In the genomic region with DNA sequence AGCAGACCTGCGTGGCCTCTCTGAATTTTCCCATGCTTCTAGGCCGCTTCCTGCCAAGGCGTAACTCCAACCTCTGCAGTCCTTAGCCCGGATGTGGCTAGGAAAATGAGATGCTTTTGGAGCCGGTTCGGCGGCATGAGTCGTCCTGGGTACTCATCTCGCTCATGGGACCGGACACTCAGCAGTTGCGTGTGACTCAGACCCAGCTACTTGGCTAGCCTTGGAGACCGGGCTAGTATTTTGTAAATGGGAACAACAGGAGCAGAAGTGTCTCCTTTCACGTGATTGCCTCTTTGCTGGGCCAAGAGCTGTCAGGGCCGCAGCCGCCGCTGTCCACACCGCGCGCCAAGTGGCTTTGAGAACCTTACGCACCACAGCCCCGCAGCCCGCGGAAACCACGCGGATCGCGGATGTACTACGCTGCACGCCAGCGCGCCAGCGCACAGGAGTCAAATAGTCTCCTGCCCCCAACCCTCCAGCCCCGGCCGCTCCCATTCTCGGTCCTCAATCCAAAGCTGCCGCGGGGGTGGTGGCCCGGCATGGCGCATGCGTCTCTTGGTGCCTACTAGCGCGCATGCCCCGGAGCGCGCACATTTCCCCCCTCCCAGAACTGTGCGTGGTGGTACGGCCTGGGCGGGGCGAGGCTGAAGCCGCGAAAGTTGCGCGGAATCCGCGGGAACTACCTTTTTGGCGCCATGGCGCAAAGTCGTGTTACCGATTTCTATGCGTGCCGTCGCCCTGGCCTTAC, we compare ENCODE assay signal across 8 mouse cellular contexts. TPM values are rescaled to one million over a fixed set of nuclear protein-coding genes. Genes with fewer than 3 reads are reported as not detected.
DNase-seq lines count a peak whose midpoint lies in the region; ATAC-seq lines count a peak whose summit lies in the region.

A gene (plus strand): TSS at position 655 of the 748 bp plus-strand sequence.

- H3K36me3 ChIP-seq in hindbrain, embryonic 13.5 days, result peaks cover 28% of the 10 kb centered on the region

- H3K4me2 ChIP-seq in hindbrain, embryonic 13.5 days, result peak within 1 kb of the TSS; percentile 95

- H3K4me1 ChIP-seq in hindbrain, embryonic 13.5 days (replicated peaks), result peaks cover 28% of the 10 kb centered on the region

- ATAC-seq in hindbrain, embryonic 13.5 days (ENCODE audit: low FRiP score), result peak; percentile 96

- WGBS in hindbrain, embryonic 13.5 days, result under 1% methylated on average over 62 of the region's 62 CpGs

- H3K4me3 ChIP-seq in hindbrain, embryonic 13.5 days, result peak within 1 kb of the TSS; percentile 75

- peak within 1 kb of the TSS; percentile 92 for H3K27ac ChIP-seq in hindbrain, embryonic 13.5 days

- peak; percentile 98 for DNase-seq in Muller cell, postnatal 12 days (ENCODE audit: inconsistent ontology term)
- peak; percentile 96 for DNase-seq in cerebellum, adult 9-11 months
- peak; percentile 93 to 94 for DNase-seq in frontal cortex, postnatal 10 days (ENCODE audit: low spot score in 2 of 2)
- DNase-seq in layer of hippocampus, postnatal 25 days (ENCODE audit: extremely low spot score in 1 of 2, low spot score in 1 of 2), result peak; percentile 86 to 87
- peak; percentile 95 for DNase-seq in lung, postnatal 25 days (ENCODE audit: low spot score)
- peak; percentile 98 for DNase-seq in retina, embryonic 14.5 days (ENCODE audit: low spot score)
- DNase-seq in thymus, postnatal 4 days, result peak; percentile 96

- H3K9ac ChIP-seq in hindbrain, embryonic 13.5 days, result peak within 1 kb of the TSS; percentile 85

- H3K9me3 ChIP-seq in hindbrain, embryonic 13.5 days, result no peaks in the 10 kb centered on the region

- H3K27me3 ChIP-seq in hindbrain, embryonic 13.5 days, result no peaks in the 10 kb centered on the region

RNA-seq across cellular contexts. Expression of the gene that starts here (rescaled TPM):
- polyA plus RNA-seq in hindbrain, embryonic 13.5 days (2015; fragmentation: Nextera tagmentation; extraction: Ambion mirVana), result 9.9 and 10.4 TPM in 2 replicates
- 1 to 10 TPM; 1.1 to 1.6 TPM for total RNA-seq in layer of hippocampus, postnatal 25 days (2021)

Comparison
In these comparisons a context has a peak if more than half of its experiments do, and no peak if none do; other contexts are left out.
1. Peak in every context shown above with its lines: DNase-seq, ATAC-seq, H3K4me3 ChIP-seq and H3K27ac ChIP-seq.